Mouse (Mus musculus): ENCODE measurements around the gene Mast1. TPM values are rescaled to one million over a fixed set of nuclear protein-coding genes. Genes with fewer than 3 reads are reported as not detected.

Gene Mast1
- polyA plus RNA-seq, 1 experiment from 2014 or later: 0.60 TPM

DNA sequence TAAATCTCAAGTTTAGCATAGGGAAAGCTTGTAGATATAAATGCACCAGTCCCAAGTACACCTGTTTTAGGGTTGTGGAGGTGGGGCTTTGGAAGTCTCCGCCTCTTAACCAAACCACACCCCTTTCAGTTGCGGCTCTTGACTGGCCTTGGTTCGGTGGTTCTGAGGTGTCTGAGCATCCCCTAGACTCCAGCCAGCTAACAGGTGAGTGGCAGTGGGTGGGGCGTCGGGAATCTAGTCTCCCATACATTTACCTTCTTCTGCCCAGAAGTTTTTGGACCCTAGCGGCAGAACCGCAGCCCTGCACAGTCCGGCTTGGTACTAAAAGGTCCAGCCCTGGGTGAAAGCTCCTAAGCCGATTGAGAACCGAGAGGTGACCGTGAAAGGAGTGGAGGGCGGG is 12.6 kb upstream of the Mast1 start:
- H3K4me2 ChIP-seq: no peak overlapping the region
- no peaks in the 10 kb centered on the region for H3K36me3 ChIP-seq
- peaks cover 11% of the 10 kb centered on the region for H3K4me1 ChIP-seq (replicated peaks)
- WGBS: 19% methylated on average over 12 of the region's 12 CpGs
- H3K4me3 ChIP-seq (replicated peaks): no peak overlapping the region
- no peak for ATAC-seq (ENCODE audit: insufficient number of reproducible peaks, insufficient read depth, low FRiP score, low TSS enrichment, low read depth)
- no peak overlapping the region for H3K9ac ChIP-seq (replicated peaks)
- no peak overlapping the region for H3K27ac ChIP-seq
- H3K9me3 ChIP-seq: 0 out of 2 replicates have a peak, but pooled peaks cover 3% of the 10 kb centered on the region
- peaks cover 83% of the 10 kb centered on the region for H3K27me3 ChIP-seq

DNA sequence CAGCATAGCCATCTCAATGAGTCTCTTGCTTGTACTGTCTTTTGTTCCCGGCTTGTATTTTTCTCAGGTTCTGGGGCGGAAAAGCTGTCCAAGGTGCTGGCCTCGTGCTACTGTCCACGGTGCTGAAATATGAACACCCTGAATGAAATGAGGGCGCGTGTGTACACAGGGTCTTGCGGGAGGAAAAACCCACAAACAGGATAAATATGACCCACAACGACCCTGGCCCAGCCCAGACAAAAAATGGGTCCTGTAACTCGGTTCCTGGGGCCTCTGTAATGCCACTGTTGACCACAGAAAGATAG is 10.0 kb upstream of the Mast1 start:
- 13% methylated on average over 9 of the region's 9 CpGs for WGBS
- no peak for ATAC-seq (ENCODE audit: insufficient number of reproducible peaks, insufficient read depth, low FRiP score, low TSS enrichment, low read depth)
- peaks cover 11% of the 10 kb centered on the region for H3K4me1 ChIP-seq (replicated peaks)
- H3K27ac ChIP-seq: no peak overlapping the region
- no peaks in the 10 kb centered on the region for H3K36me3 ChIP-seq
- no peaks in the 10 kb centered on the region for H3K9me3 ChIP-seq
- H3K9ac ChIP-seq (replicated peaks): no peak overlapping the region
- H3K4me3 ChIP-seq (replicated peaks): no peak overlapping the region
- H3K4me2 ChIP-seq: no peak overlapping the region
- H3K27me3 ChIP-seq: peaks cover 90% of the 10 kb centered on the region

GRCm38 (mm10) chr8:84946528-84947240 is 9.5 kb upstream of the Mast1 start, which contains the start of gene Rtbdn:
TSS of gene Rtbdn (plus strand) at chr8:84946991.
- 10% methylated on average over 17 of the region's 17 CpGs for WGBS
- H3K36me3 ChIP-seq: no peaks in the 10 kb centered on the region
- peak within 1 kb of the TSS; percentile 47 for H3K4me3 ChIP-seq (replicated peaks)
- H3K27me3 ChIP-seq: peaks cover 89% of the 10 kb centered on the region
- peak within 1 kb of the TSS; percentile 34; the same call in 1 of the 2 replicates for H3K9ac ChIP-seq (replicated peaks)
- H3K27ac ChIP-seq: no peak within 1 kb of the TSS
- ATAC-seq (ENCODE audit: insufficient number of reproducible peaks, insufficient read depth, low FRiP score, low TSS enrichment, low read depth): no peak
- H3K9me3 ChIP-seq: no peaks in the 10 kb centered on the region
- peak within 1 kb of the TSS; percentile 86 for H3K4me2 ChIP-seq
- peaks cover 11% of the 10 kb centered on the region for H3K4me1 ChIP-seq (replicated peaks)

DNA sequence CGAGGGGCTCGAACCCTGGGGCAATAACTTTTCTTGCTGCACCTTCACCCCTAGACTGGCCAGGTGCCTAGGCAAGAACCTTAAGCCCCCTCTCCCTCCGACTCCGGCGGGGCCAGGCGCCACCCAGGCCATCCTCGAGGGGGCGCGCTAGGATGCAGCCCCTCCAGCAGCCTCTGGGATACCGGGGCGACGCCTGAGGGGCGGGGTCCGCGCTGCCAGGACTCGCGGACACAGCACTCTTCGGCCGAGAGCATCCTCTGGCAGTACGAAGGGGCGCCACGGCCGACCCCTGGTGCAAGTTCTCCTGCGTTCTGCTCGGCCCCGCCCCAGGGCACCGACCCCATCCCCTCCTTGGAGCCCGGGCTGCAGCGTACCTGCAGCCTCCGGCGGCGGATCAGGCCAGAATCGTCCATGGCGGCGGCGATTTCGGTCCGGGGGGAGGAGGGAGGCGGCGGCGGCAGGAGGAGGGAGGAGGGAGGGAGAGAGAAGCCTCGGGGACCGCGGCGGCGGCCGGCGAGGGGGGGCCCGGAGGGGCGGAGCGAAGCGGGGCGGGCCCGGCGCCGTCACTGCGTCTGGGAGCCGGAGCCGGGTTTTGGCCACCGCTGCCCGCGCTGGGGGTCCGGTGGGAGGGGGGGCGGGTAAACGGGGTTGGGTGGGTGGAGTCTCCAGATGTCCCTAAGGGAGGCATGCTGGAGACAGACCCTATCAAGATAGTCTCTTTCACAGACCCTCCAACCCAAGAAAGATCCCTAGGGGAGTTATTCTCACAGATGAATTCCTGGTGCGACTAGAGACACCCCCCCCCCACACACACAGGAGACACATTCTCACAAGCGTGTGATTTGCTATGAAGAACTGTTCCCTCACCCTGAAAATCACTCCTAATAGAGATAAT is 8.7 kb upstream of the Mast1 start:
- Histone ChIP-seq H3K36me3 (no peaks in the 10 kb centered on the region), H3K4me2 (peak overlapping the region; percentile 86), H3K4me1 (replicated peaks) (peaks cover 11% of the 10 kb centered on the region), H3K4me3 (replicated peaks) (peak overlapping the region; percentile 47), H3K9me3 (no peaks in the 10 kb centered on the region), H3K27me3 (peaks cover 91% of the 10 kb centered on the region), H3K9ac (replicated peaks) (peak overlapping the region; percentile 34; the same call in 1 of the 2 replicates), H3K27ac (no peak overlapping the region)
- 1% methylated on average over 50 of the region's 67 CpGs for whole genome bisulfite sequencing
- no peak; the same call in 1 of the 2 replicates for ATAC-seq (ENCODE audit: insufficient number of reproducible peaks, insufficient read depth, low FRiP score, low TSS enrichment, low read depth)

DNA sequence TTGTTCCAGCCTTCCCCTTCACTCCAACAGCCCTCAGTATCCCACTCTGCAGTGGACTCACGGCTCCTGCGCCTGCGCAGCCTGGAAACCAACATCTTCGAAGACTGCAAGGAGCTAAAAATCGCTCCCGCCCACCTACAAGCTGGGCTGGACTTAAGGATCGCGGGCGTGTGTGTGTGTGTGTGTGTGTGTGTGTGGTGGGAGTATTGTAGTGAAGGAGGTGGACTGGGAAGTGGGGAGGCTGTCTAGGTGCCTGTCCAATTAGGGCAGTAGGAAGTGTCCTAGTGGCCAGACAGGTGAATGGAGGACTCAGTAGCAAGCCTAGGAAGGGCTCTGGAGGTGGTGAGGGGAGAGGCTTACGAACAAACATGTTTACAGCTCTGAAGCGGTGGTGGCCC is 8.1 kb upstream of the Mast1 start:
- Histone ChIP-seq H3K4me3 (replicated peaks) (peak overlapping the region; percentile 47), H3K27me3 (peaks cover 91% of the 10 kb centered on the region), H3K27ac (no peak overlapping the region), H3K36me3 (no peaks in the 10 kb centered on the region), H3K9ac (replicated peaks) (no peak overlapping the region), H3K9me3 (no peaks in the 10 kb centered on the region), H3K4me2 (peak overlapping the region; percentile 86), H3K4me1 (replicated peaks) (peaks cover 11% of the 10 kb centered on the region)
- peak; percentile 24; the same call in 1 of the 2 replicates for ATAC-seq (ENCODE audit: insufficient number of reproducible peaks, insufficient read depth, low FRiP score, low TSS enrichment, low read depth)
- 6% methylated on average over 11 of the region's 11 CpGs for WGBS

GRCm38 (mm10) chr8:84944478-84945160 is 7.5 kb upstream of the Mast1 start:
- no peak overlapping the region for H3K9ac ChIP-seq (replicated peaks)
- WGBS: 3% methylated on average over 26 of the region's 26 CpGs
- no peak for ATAC-seq (ENCODE audit: insufficient number of reproducible peaks, insufficient read depth, low FRiP score, low TSS enrichment, low read depth)
- no peaks in the 10 kb centered on the region for H3K36me3 ChIP-seq
- peaks cover 11% of the 10 kb centered on the region for H3K4me1 ChIP-seq (replicated peaks)
- no peaks in the 10 kb centered on the region for H3K9me3 ChIP-seq
- peak overlapping the region; percentile 47; the same call in 1 of the 2 replicates for H3K4me3 ChIP-seq (replicated peaks)
- H3K27ac ChIP-seq: no peak overlapping the region
- H3K27me3 ChIP-seq: peaks cover 89% of the 10 kb centered on the region
- H3K4me2 ChIP-seq: peak overlapping the region; percentile 30

- ATAC-seq (ENCODE audit: insufficient number of reproducible peaks, insufficient read depth, low FRiP score, low TSS enrichment, low read depth): no peak
- Histone ChIP-seq H3K4me2 (no peak overlapping the region), H3K36me3 (no peaks in the 10 kb centered on the region), H3K4me1 (replicated peaks) (peaks cover 11% of the 10 kb centered on the region), H3K9me3 (no peaks in the 10 kb centered on the region), H3K27me3 (peaks cover 91% of the 10 kb centered on the region), H3K9ac (replicated peaks) (no peak overlapping the region), H3K4me3 (replicated peaks) (no peak overlapping the region), H3K27ac (no peak overlapping the region)
- 18% methylated on average over 4 of the region's 4 CpGs for WGBS
Measured at GRCm38 (mm10) chr8:84943699-84944098, 6.5 kb upstream of the Mast1 start.

DNA sequence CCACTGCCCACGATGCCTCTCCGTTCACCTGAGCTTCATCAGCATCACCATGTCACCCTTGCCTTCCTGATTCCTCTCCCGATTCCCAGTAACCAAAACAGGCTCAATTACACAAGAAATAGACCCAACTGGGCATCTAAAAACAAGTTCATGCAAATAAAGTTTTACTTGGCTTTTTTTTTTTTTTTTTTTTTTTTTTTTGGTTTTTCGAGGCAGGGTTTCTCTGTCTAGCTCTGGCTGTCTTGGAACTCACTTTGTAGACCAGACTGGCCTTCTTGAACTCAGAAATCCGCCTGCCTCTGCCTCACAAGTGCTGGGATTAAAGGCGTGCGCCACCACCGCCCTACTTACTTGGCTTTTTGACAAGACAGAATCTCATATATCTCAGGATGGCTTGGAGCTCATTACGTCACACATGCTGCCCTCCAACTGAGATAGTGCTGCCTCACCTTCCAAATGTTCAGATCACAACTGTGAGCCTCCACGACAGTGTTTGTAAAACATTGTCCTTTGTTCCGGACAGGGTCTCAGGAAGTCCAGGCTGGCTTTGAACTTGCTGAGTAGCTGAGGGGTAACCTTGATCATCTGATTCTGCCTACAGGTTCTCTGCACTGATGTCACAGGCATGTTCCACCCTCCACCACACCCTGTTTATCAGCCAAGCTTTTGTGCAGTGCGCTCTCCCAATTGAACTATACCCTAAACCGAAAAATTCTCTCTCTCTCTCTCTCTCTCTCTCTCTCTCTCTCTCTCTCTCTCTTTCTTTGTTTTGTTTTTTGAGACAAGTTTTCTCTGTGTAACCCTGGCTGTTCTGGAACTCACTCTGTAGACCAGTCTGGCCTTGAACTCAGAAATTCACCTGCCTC is 694 bp upstream of the Mast1 start:
- WGBS: 68% methylated on average over 13 of the region's 13 CpGs
- H3K27me3 ChIP-seq: peaks cover 88% of the 10 kb centered on the region

DNA sequence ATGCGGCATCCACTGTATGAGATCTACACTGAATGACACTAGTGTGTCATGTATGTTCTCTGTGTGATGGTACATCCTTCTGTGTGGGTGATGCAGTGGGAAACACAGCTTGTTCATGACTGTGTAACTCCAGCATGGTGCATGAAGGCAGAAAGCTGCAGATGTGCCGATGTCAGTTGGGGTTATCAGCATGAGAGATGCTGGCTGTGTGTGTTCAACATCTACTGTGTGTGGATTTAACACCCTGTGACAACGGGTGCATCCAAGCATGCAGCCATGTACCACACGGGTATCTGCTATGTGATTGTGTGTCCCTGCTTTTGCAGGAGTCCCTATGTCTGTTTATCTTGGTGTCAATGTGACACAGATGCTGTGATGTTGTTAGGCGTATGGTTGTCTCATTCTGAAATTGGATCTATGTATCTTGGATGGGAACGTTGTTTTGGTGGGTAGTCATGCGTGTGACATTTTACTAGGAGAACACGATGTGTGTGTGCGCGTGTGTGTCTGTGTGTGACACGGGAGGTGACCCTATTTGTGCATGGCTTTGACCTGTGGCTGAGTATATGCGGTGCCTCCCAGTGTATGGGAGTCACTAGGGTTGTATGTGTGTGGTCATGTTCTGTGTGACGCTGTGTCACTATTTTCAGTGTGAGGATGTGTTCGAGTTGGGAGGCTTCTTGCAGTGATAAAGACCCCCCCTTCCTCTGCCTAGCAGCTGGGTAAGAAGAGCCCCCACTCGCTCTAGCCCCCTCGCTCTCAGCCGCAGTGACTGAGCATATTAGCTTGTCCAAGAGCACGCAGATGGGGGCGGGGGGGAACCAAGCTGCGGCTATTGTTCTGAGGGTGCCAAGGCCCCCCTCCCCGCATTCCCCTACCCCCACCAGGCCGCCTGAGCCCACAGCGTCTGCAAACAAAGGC is 858 bp downstream of the Mast1 start:
- WGBS: 26% methylated on average over 23 of the region's 23 CpGs
- no peak overlapping the region for H3K27ac ChIP-seq
- H3K9ac ChIP-seq (replicated peaks): peak overlapping the region; percentile 52; the same call in 1 of the 2 replicates

More for the DNA sequence above, 694 bp upstream of the Mast1 start:
- H3K27ac ChIP-seq: no peak overlapping the region
- no peak overlapping the region for H3K9ac ChIP-seq (replicated peaks)
- no peak for ATAC-seq (ENCODE audit: insufficient number of reproducible peaks, insufficient read depth, low FRiP score, low TSS enrichment, low read depth)
- H3K9me3 ChIP-seq: no peaks in the 10 kb centered on the region
- H3K4me1 ChIP-seq (replicated peaks): peaks cover 24% of the 10 kb centered on the region
- H3K4me3 ChIP-seq (replicated peaks): peak overlapping the region; percentile 46
- H3K36me3 ChIP-seq: no peaks in the 10 kb centered on the region
- peak overlapping the region; percentile 80 for H3K4me2 ChIP-seq

More for the DNA sequence above, 858 bp downstream of the Mast1 start:
- Histone ChIP-seq H3K4me1 (replicated peaks) (peaks cover 24% of the 10 kb centered on the region), H3K27me3 (peaks cover 90% of the 10 kb centered on the region), H3K4me3 (replicated peaks) (peak overlapping the region; percentile 46), H3K36me3 (no peaks in the 10 kb centered on the region), H3K9me3 (no peaks in the 10 kb centered on the region), H3K4me2 (peak overlapping the region; percentile 80)
- 0 out of 2 replicates have a peak, but pooled peaks have one; percentile 37 for ATAC-seq (ENCODE audit: insufficient number of reproducible peaks, insufficient read depth, low FRiP score, low TSS enrichment, low read depth)
